8 mouse cellular contexts compared by ENCODE assay signal in genomic region chr6:56608277-56608676, GRCm38 (mm10). TPM values are rescaled to one million over a fixed set of nuclear protein-coding genes. Genes with fewer than 3 reads are reported as not detected.
DNase-seq lines count a peak whose midpoint lies in the region; ATAC-seq and TF ChIP-seq lines count a peak whose summit lies in the region.

No protein-coding gene starts in this region.

- peak; percentile 76 for DNase-seq in ES-CJ7 (ENCODE audit: low read depth, low spot score)
- DNase-seq in adrenal gland, adult 8-10 months: peak; percentile 24
- DNase-seq in embryo, embryonic 11 days: peak; percentile 77
- peak; percentile 10 for DNase-seq in gastrocnemius, postnatal 25 days
- DNase-seq in kidney, postnatal 14 days: peak; percentile 63
- DNase-seq in liver, postnatal 0 days: peak; percentile 62
- DNase-seq in retina, adult 2 months (ENCODE audit: low read depth, low spot score): peak; percentile 53
- peak; percentile 63 for DNase-seq in thymus, postnatal 4 days

- H3K4me1 ChIP-seq in liver, postnatal 0 days (ENCODE audit: insufficient read depth): peaks cover 4% of the 10 kb centered on the region; the same call in 1 of the 2 replicates

- no peaks in the 10 kb centered on the region for H3K27me3 ChIP-seq in liver, postnatal 0 days (ENCODE audit: insufficient read depth, low read length)

- H3K4me2 ChIP-seq in liver, postnatal 0 days (ENCODE audit: low read depth, low read length): no peak overlapping the region

- TF ChIP-seq CTCF in liver, postnatal 0 days (IDR thresholded peaks at IDR 0.05; ENCODE audit: low read depth): peak; percentile 89

- no peaks in the 10 kb centered on the region for H3K36me3 ChIP-seq in liver, postnatal 0 days (replicated peaks; ENCODE audit: insufficient read depth, low read length)

- H3K4me3 ChIP-seq in liver, postnatal 0 days (ENCODE audit: low read depth, low read length): no peak overlapping the region

- H3K9me3 ChIP-seq in liver, postnatal 0 days (ENCODE audit: low read length): no peaks in the 10 kb centered on the region

- TF ChIP-seq EP300 in liver, postnatal 0 days (IDR thresholded peaks at IDR 0.05; ENCODE audit: low read depth): no peak

- WGBS in liver, postnatal 0 days (ENCODE audit: insufficient replicate concordance): 4% methylated on average over 4 of the region's 4 CpGs

- ATAC-seq in liver, postnatal 0 days: no peak

- no peak overlapping the region for H3K9ac ChIP-seq in liver, postnatal 0 days (replicated peaks)

- no peak overlapping the region for H3K27ac ChIP-seq in liver, postnatal 0 days (ENCODE audit: low read depth)

RNA-seq across cellular contexts. Expression of gene Pde1c, which starts 39.4 kb away (rescaled TPM):
- under 1 TPM; 0.14 to 0.40 (median 0.29) TPM for total RNA-seq in adrenal gland, adult 8-10 months (2022)
- total RNA-seq in gastrocnemius, postnatal 25 days (2021): under 1 TPM; 0.59 to 0.90 TPM
- 0.39 and 0.58 TPM in 2 replicates for polyA plus RNA-seq in liver, postnatal 0 days (2015; fragmentation: Nextera tagmentation; extraction: Ambion mirVana)

Comparison
In these comparisons a context has a peak if more than half of its experiments do, and no peak if none do; other contexts are left out.
1. DNase-seq: peak in every context shown above with its lines; median percentile 77 in embryo, embryonic 11 days; 76 in ES-CJ7; 63 in kidney, postnatal 14 days; 63 in thymus, postnatal 4 days; 62 in liver, postnatal 0 days; 53 in retina, adult 2 months; 24 in adrenal gland, adult 8-10 months; 10 in gastrocnemius, postnatal 25 days.